Mouse (Mus musculus) kidney, postnatal 14 days (tissue): ENCODE results near the gene Sf3b4.

Source experiments
- DNase-seq: peaks from one replicate; pipeline ENCODE4 v3.0.0; 2022; ENCODE audit warnings: mixed read lengths

The Sf3b4 gene

GRCm38 (mm10) chr3:96220765-96221639 is 48.9 kb downstream of the Sf3b4 start, which contains the start of the genes Hist2h2ac and Hist2h2be:
Gene Hist2h2ac (minus strand): TSS chr3:96220880.
Gene Hist2h2be (plus strand): TSS chr3:96221119.
- DNase-seq = peak; percentile 92

DNA sequence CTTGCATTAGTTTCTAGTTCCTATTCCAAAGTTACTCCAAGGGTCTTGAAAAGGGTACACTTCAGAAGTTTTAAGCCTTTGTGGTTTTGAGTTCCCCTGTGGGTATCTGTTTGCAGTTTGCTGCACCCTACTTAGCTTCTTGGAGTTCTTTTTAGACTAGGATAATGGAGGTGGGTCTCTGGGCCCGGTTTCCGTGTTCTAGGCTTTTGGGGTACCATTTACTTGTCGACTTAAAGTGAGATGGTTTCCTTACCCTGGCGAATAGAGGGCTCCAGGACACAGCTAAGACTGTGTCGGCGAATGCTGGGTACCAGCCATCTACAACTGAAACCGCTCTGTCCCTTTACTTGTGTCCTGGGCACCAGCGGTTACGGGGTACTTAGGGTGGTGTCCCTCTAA is 49.5 kb downstream of the Sf3b4 start:
- DNase-seq = no peak

GRCm38 (mm10) chr3:96222774-96223173 is 50.6 kb downstream of the Sf3b4 start:
- no peak for DNase-seq

- DNase-seq = no peak
Measured at GRCm38 (mm10) chr3:96225421-96225820, 53.3 kb downstream of the Sf3b4 start.
